Mouse (Mus musculus): ENCODE measurements around the gene Cdk5r2.
A peak's percentile ranks its signal among the peaks of the same experiment; 100 is the strongest.

The Cdk5r2 gene

DNA sequence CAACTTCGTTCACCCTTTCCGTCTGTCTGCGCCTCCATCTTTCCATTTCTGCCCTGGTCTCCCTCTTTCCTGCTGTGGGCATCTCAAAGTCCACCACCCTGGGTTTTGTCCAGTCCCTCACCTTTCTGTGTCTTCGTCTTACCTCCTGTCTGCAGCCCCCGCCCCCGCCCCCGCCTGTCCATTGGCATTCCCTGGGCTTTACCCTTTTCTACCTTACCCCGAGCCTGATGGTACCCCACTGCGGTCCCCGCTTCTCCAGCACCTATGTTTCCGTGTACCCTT lies 1.6 kb downstream of the Cdk5r2 start:
- Histone ChIP-seq H3K4me1 (replicated peaks; ENCODE audit: low read depth, low read length) (peaks cover 71% of the 10 kb centered on the region), H3K36me3 (ENCODE audit: insufficient read depth, low read length) (no peaks in the 10 kb centered on the region), H3K9me3 (ENCODE audit: low read length) (no peaks in the 10 kb centered on the region), H3K4me3 (replicated peaks; ENCODE audit: low read length) (peak overlapping the region; percentile 84), H3K27me3 (ENCODE audit: insufficient read depth, low read length) (peaks cover 53% of the 10 kb centered on the region)
- TF ChIP-seq POU5F1 (IDR thresholded peaks at IDR 0.05; ENCODE audit: borderline replicate concordance, low read length), result no peak

DNA sequence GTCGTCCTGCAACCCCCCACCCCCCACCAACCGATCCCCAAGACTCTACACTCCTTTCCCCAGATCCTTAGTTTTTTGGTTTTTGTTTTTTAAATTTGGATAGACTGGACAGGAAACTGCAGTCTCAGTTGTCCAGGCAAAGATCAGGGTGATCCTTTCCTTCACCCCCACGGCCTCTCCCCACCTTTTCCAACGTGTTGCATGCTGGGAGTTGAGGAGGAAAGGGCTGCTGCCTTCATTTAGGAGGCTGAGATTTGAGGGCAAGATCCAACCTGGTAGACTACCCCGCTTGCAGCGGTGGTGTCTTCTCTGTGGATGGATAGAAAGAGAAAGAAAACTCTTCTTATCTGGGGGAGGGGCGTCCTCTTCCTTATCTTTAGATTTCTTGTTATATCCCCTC lies 2.1 kb downstream of the Cdk5r2 start:
- 0 out of 2 replicates have a peak overlapping the region, but pooled peaks have one; percentile 84 for H3K4me3 ChIP-seq (replicated peaks; ENCODE audit: low read length)
- no peak for TF ChIP-seq NANOG (IDR thresholded peaks at IDR 0.05; ENCODE audit: borderline replicate concordance, low read length)
- no peak for TF ChIP-seq POU5F1 (IDR thresholded peaks at IDR 0.05; ENCODE audit: borderline replicate concordance, low read length)
- no peak for TF ChIP-seq CTCF (conservative IDR thresholded peaks at IDR 0.05; ENCODE audit: low read length)
- peaks cover 53% of the 10 kb centered on the region for H3K27me3 ChIP-seq (ENCODE audit: insufficient read depth, low read length)
- no peaks in the 10 kb centered on the region for H3K36me3 ChIP-seq (ENCODE audit: insufficient read depth, low read length)
- peaks cover 67% of the 10 kb centered on the region for H3K4me1 ChIP-seq (replicated peaks; ENCODE audit: low read depth, low read length)
- H3K9me3 ChIP-seq (ENCODE audit: low read length), result no peaks in the 10 kb centered on the region

DNA sequence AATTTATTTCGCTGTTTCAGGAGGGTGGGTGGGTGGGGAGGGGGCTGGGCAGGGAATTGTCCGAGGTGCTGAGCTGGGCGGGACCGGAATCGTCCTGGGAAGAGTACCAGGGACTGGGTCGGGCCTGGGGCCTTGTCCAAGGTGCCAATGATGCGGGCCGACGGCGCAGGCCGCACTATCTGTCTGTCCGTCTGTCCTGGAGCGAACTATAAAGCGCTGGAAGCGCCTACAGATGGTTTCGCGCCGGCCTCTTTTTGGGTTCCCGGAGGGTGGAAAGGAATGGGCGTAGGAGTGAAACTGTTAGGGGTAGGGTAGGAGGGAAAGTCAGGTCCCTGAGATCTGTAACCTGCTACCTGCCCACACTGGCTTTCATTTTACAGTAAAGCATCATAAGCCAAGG lies 2.5 kb downstream of the Cdk5r2 start:
- Histone ChIP-seq H3K4me3 (replicated peaks; ENCODE audit: low read length) (no peak overlapping the region), H3K36me3 (ENCODE audit: insufficient read depth, low read length) (no peaks in the 10 kb centered on the region), H3K27me3 (ENCODE audit: insufficient read depth, low read length) (peaks cover 51% of the 10 kb centered on the region), H3K4me1 (replicated peaks; ENCODE audit: low read depth, low read length) (peaks cover 63% of the 10 kb centered on the region), H3K9me3 (ENCODE audit: low read length) (no peaks in the 10 kb centered on the region)
- TF ChIP-seq POU5F1 (IDR thresholded peaks at IDR 0.05; ENCODE audit: borderline replicate concordance, low read length) (no peak), NANOG (IDR thresholded peaks at IDR 0.05; ENCODE audit: borderline replicate concordance, low read length) (no peak), CTCF (conservative IDR thresholded peaks at IDR 0.05; ENCODE audit: low read length) (no peak)

DNA sequence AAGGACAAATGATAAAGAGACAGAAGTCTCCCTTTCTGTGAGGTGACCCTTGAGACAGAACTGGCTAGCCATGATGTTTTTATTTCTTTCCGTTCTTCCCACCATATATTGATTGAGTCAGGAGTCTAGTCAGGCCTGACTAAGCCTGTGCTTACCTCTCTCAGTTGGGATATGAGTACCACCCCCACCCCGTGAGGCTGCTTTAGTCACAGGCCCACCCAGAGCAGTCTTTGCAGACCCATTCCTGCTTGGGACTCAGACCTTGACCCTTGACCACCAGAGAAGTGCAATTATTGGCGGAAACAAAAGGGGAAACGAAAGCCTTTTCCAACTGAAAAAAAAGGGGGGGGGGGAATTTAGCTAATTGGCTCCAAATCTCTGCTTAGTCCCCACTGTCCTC lies 2.9 kb downstream of the Cdk5r2 start:
- H3K9me3 ChIP-seq (ENCODE audit: low read length), result no peaks in the 10 kb centered on the region
- H3K4me1 ChIP-seq (replicated peaks; ENCODE audit: low read depth, low read length), result peaks cover 58% of the 10 kb centered on the region
- H3K27me3 ChIP-seq (ENCODE audit: insufficient read depth, low read length), result peaks cover 47% of the 10 kb centered on the region
- H3K4me3 ChIP-seq (replicated peaks; ENCODE audit: low read length), result peak overlapping the region; percentile 77
- no peaks in the 10 kb centered on the region for H3K36me3 ChIP-seq (ENCODE audit: insufficient read depth, low read length)
- TF ChIP-seq CTCF (conservative IDR thresholded peaks at IDR 0.05; ENCODE audit: low read length) (no peak), POU5F1 (IDR thresholded peaks at IDR 0.05; ENCODE audit: borderline replicate concordance, low read length) (no peak), NANOG (IDR thresholded peaks at IDR 0.05; ENCODE audit: borderline replicate concordance, low read length) (no peak)

DNA sequence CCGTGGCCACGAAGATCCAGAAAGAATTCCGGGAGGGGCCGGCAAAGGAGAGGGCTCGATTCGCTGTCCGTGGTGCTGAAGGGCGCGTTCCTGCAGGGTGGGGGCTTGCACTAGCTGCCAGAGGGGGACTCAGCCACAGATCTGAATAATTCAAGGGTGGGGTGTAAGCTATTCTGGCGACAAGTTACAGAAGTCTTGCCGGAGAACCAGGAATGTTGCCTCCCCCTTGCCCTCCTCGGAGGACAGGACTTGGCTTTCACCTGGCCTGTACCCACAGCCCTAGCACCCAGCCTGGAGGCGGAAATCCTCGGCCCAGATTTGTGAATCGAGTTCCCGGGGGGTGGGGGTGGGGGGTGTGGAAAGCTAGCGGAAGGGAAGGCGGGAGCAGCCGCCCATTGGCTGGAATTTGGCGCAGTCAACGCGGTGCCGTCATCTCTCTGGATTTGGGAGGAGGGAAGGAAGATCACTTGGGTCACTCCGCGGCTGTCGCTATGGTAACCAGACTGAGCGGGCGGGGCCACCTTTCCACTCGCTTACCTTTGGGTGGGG lies 3.5 kb downstream of the Cdk5r2 start:
- no peaks in the 10 kb centered on the region for H3K36me3 ChIP-seq (ENCODE audit: insufficient read depth, low read length)
- no peaks in the 10 kb centered on the region for H3K9me3 ChIP-seq (ENCODE audit: low read length)
- no peak for TF ChIP-seq POU5F1 (IDR thresholded peaks at IDR 0.05; ENCODE audit: borderline replicate concordance, low read length)
- TF ChIP-seq NANOG (IDR thresholded peaks at IDR 0.05; ENCODE audit: borderline replicate concordance, low read length), result no peak
- TF ChIP-seq CTCF (conservative IDR thresholded peaks at IDR 0.05; ENCODE audit: low read length), result no peak
- peaks cover 52% of the 10 kb centered on the region for H3K4me1 ChIP-seq (replicated peaks; ENCODE audit: low read depth, low read length)
- H3K27me3 ChIP-seq (ENCODE audit: insufficient read depth, low read length), result peaks cover 41% of the 10 kb centered on the region
- H3K4me3 ChIP-seq (replicated peaks; ENCODE audit: low read length), result peak overlapping the region; percentile 77

DNA sequence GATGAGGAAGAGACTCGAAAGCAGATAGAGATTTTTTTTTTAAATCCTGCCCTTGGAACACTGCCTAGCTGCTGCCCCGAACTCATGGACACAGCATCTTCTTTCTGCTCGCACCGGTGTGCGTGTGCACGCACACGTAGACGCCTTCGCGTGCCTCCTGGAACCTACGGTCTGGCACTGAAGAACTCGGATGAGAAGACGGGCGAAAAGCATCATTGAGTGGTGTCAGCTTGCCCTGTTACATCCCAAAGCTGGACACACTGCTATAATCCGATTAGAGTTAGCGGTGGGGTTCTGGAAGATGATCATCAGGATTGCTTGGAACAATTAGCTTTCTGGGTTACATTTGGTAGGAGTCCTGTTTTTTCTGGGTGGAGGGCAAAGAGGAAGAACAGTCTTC lies 4.1 kb downstream of the Cdk5r2 start:
- peak overlapping the region; percentile 59 for H3K4me3 ChIP-seq (replicated peaks; ENCODE audit: low read length)
- no peaks in the 10 kb centered on the region for H3K9me3 ChIP-seq (ENCODE audit: low read length)
- H3K36me3 ChIP-seq (ENCODE audit: insufficient read depth, low read length), result no peaks in the 10 kb centered on the region
- TF ChIP-seq POU5F1 (IDR thresholded peaks at IDR 0.05; ENCODE audit: borderline replicate concordance, low read length) (no peak), CTCF (conservative IDR thresholded peaks at IDR 0.05; ENCODE audit: low read length) (no peak), NANOG (IDR thresholded peaks at IDR 0.05; ENCODE audit: borderline replicate concordance, low read length) (no peak)
- H3K27me3 ChIP-seq (ENCODE audit: insufficient read depth, low read length), result peaks cover 37% of the 10 kb centered on the region
- peaks cover 48% of the 10 kb centered on the region for H3K4me1 ChIP-seq (replicated peaks; ENCODE audit: low read depth, low read length)

DNA sequence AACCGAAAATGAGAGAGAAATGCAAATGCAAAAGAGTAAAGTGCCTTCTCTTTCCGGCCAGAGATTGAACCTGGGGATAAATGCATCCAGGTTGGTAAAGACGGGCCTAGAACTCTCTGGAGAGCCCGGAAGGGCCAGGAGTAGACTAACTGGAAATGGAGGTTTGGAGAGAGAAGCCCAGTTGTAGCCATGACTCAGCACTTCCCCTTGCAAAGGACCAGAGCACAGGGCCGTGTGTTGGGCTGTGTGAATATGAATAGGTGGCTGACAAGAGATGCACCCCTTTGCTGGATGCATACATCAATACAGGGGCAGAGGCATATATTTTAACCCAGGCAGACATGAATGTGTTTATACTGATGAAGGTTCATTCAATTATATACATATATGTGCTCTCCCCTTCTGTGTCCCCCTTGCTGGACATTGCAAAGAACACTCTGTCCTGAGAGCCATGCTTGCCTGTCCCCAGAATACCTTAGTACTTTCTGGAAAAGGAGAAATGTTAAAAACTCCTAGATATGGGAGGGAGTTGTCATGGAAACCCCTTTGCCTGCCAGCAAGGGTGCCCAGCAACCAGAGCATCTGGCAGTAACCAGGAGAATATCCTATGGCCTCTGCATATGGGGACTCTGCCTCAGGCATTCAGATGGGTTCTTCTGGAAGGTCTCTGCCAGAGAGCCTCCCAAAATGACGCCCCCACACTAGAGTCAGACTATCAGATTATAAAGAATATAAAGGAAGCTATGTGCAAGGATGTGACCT lies 4.7 kb downstream of the Cdk5r2 start:
- Histone ChIP-seq H3K4me1 (replicated peaks; ENCODE audit: low read depth, low read length) (peaks cover 42% of the 10 kb centered on the region), H3K36me3 (ENCODE audit: insufficient read depth, low read length) (no peaks in the 10 kb centered on the region), H3K9me3 (ENCODE audit: low read length) (no peaks in the 10 kb centered on the region), H3K27me3 (ENCODE audit: insufficient read depth, low read length) (peaks cover 34% of the 10 kb centered on the region), H3K4me3 (replicated peaks; ENCODE audit: low read length) (peak overlapping the region; percentile 59; the same call in 1 of the 2 replicates)
- no peak for TF ChIP-seq NANOG (IDR thresholded peaks at IDR 0.05; ENCODE audit: borderline replicate concordance, low read length)
- TF ChIP-seq CTCF (conservative IDR thresholded peaks at IDR 0.05; ENCODE audit: low read length), result no peak
- TF ChIP-seq POU5F1 (IDR thresholded peaks at IDR 0.05; ENCODE audit: borderline replicate concordance, low read length), result no peak

DNA sequence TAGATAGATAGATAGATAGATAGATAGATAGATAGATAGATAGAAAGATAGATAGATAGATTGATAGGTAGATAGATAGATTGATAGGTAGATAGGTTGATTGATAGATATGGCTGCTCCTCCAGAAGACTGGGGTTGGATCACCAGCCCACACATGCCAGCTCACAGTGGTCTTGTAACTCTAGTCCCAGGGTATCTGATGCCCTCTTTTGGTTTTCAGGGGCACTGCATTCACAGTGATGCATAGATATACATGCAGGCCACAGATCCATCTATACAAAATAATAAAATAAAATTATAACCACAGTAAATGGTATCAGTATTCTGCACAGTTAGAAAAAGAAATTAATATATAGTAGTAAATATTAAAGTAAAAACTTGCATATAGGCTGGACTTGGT lies 7.0 kb downstream of the Cdk5r2 start:
- Histone ChIP-seq H3K36me3 (ENCODE audit: insufficient read depth, low read length) (no peaks in the 10 kb centered on the region), H3K4me1 (replicated peaks; ENCODE audit: low read depth, low read length) (peaks cover 28% of the 10 kb centered on the region), H3K9me3 (ENCODE audit: low read length) (no peaks in the 10 kb centered on the region), H3K27me3 (ENCODE audit: insufficient read depth, low read length) (peaks cover 17% of the 10 kb centered on the region), H3K4me3 (replicated peaks; ENCODE audit: low read length) (no peak overlapping the region)
- no peak for TF ChIP-seq NANOG (IDR thresholded peaks at IDR 0.05; ENCODE audit: borderline replicate concordance, low read length)
- peak; percentile 68 for TF ChIP-seq CTCF (conservative IDR thresholded peaks at IDR 0.05; ENCODE audit: low read length)

DNA sequence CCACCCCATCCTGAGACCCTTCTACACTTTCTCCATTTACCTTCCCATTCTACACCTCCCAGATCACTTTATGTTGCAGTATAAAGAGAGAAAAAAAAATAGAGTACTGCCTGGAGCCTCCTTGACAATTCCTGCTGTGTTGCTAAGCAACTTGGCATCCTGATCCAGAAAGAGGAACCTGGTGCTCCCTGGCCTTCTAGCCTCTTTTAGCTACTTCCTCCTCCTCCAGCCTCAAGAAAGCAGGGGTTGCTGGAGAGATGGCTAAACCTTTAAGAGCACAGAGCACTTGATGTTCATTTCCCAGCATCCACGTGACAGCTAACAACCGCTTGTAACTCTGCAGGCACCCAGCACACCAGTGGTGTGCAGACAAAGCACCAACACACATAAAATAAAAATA lies 17.5 kb downstream of the Cdk5r2 start:
- H3K36me3 ChIP-seq (ENCODE audit: insufficient read depth, low read length), result no peaks in the 10 kb centered on the region

More for the DNA sequence above, 17.5 kb downstream of the Cdk5r2 start:
- Histone ChIP-seq H3K27me3 (ENCODE audit: insufficient read depth, low read length) (peaks cover 52% of the 10 kb centered on the region), H3K4me1 (replicated peaks; ENCODE audit: low read depth, low read length) (no peaks in the 10 kb centered on the region), H3K4me3 (replicated peaks; ENCODE audit: low read length) (no peak overlapping the region), H3K9me3 (ENCODE audit: low read length) (no peaks in the 10 kb centered on the region)
- TF ChIP-seq NANOG (IDR thresholded peaks at IDR 0.05; ENCODE audit: borderline replicate concordance, low read length) (no peak), POU5F1 (IDR thresholded peaks at IDR 0.05; ENCODE audit: borderline replicate concordance, low read length) (no peak), CTCF (conservative IDR thresholded peaks at IDR 0.05; ENCODE audit: low read length) (no peak)
